Mouse (Mus musculus) layer of hippocampus, postnatal 14 days (tissue): ENCODE results near the gene Gm6993. TPM values are rescaled to one million over a fixed set of nuclear protein-coding genes. Genes with fewer than 3 reads are reported as not detected.

Experiments used
- DNase-seq, 2 experiments: peaks; one replicate each; pipeline ENCODE4 v3.0.0; 2021 to 2022; ENCODE audit warnings: low spot score in 2 of 2, mixed read lengths in 1 of 2
- total RNA-seq, 2 experiments: library from RNA; stranded (reverse); gene quantifications; 2 replicates each; pipeline ENCODE4 v1.2.3; 2021

The Gm6993 gene
- total RNA-seq, 2 experiments from 2014 or later: not detected

DNA sequence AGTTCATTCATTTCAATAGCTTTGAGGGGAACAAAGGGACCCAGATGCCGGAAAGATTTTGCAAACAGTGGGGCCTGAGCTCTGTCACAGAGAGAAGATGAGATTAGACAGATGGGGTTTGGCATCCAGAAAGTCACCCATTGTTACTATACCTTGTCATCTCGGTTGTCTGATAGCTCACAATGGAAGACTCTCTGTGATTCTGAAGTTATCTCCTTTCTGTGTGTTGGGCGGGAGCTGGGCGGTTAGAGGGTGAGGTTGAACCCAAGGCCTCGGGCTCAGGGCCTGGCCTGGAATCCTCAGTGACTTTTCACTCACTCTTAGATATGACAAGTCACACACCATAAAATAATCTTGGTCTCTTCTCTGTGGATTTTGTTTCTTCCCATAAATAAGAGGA lies 30.2 kb downstream of the Gm6993 start:
- no peak for DNase-seq

DNA sequence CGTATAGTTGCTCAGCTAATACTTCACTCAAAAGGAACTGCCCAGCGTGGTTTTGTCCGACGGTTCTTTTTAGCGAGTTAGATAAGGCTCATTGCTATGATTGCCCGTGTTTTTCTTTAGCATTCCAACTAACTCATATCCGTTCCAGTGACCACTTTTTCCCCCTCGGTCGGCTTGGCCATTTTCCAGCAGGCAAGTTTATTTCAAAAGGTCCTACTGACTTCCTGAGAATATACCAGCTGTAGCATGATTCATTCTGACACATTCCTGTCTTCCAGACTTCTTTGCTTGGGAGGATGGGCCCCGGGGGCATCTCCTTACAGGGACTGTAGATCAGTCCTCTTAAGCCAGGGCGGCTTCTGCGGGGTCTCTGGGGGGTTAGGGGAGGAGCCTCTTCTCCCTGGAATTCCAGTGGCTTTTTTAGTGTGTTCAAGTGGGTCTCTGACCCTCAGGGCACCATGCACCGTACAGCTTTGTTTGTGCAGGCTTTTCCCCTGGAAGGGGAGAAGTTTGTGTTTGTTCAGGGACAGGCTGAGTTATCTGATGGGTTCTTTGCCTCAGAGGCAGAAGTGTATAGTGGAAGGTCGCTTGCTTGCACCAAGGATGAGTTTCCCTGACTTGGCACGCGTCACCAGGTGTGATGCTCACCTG lies 30.9 kb downstream of the Gm6993 start:
- DNase-seq: no peak

GRCm38 (mm10) chr12:31272012-31272735 lies 31.6 kb downstream of the Gm6993 start:
- no peak for DNase-seq

DNA sequence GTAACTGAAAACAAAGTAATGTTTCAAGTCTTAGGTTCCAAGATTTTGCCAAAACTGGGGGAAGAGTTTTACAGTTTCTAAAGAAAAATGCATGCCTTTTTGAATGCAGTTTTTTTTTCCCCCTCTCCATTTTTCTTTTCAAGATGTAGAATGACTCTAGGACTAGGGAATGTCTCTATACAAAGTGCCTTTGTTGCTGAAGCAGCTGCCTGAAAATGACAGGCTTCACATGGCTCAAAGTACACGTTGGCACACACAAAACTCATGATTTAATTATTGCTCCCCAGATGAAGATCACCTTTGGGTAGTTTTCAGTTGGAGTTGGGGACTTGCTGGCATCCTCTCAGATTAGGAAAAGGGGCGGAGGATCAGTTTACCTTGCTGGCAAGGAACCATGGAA lies 32.3 kb downstream of the Gm6993 start:
- DNase-seq: no peak

DNA sequence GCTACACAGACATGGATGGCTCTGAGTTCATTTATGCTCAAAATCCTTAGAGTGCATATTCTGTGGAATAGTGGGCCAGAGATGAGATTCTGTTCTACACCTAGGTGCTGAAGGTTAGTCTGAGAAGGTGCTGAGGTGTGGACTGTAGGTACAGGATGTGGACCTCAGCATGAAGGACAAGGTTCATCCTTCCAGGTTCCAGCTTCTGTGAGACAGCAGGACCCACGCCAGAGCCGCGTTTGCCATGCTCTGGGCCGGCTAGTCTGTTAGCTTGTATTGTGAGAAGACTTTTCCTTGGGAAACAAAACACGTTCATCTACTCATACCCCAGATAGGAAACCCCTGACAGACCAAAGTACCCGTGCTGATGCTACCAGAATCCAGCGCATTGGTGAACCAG lies 33.1 kb downstream of the Gm6993 start:
- no peak for DNase-seq

GRCm38 (mm10) chr12:31275411-31275810 lies 34.8 kb downstream of the Gm6993 start:
- DNase-seq: no peak

GRCm38 (mm10) chr12:31278270-31278669 lies 37.7 kb downstream of the Gm6993 start:
- no peak for DNase-seq

DNA sequence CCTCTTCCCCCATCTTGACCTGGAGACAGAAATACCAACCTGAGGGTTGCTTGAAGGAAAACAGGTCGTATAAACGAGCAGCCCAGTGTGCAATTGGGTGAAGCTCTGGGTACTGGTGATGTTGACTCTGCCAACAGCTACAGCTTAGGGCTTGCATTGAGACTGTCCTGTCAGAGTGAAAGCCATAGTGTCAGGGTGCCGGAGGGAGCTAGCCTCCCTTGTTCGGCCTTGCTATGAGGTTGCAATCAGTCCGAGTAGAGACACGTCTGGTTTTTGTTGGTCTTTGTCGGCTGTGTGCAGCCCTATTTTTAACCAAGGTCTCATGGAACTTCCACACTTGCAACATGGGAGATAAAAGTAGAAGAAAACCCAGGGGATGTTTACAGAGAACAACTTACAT lies 39.7 kb downstream of the Gm6993 start:
- DNase-seq: no peak

- no peak for DNase-seq
These were observed 40.6 kb downstream of the Gm6993 start for GRCm38 (mm10) chr12:31281100-31281591.

DNA sequence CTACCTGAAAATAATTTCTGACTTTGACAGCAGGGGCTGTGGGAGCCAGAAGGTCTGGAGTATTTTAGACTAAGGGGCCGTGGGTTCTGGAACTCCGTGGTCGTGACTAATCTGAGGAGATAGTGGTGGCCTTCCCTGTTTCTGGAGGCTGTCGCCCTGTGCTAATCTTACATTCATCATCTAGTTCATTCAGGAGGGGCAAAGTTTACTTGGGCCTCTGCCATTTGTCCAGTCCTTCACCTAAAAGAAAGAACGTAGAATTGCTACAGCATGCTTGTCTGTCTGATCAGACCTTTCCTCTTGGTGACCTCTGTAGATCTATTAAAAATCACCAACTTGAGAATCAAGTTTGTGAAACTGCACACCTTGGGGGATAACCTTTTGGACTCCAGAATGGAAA lies 41.7 kb downstream of the Gm6993 start:
- no peak for DNase-seq

- no peak for DNase-seq
These were observed 42.6 kb downstream of the Gm6993 start for GRCm38 (mm10) chr12:31283131-31283530.

DNA sequence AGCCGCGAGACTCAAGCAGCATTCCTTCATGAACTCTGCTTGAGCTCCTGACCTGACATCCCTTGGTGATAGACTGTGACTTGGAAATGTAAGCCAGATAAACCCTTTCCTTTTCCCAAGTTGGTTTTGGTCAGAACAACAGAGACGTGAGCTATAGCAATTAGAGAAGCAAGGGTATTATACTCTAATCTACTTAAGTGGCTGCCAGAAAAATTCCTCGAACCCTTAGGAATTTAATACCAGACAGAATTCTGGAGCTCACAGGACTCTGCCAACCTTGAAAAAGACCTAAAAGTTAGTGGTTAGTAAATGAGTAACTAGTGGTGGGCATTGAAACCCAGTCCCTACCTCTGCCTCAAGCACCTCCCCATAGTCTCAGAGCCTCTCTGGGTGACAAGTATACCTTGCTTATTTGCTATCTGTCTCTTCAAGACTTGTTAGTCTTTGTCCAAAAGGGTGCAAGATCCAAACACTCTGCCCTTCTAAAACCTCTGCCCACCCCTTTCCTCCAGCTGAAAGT lies 43.1 kb downstream of the Gm6993 start:
- DNase-seq: no peak

DNA sequence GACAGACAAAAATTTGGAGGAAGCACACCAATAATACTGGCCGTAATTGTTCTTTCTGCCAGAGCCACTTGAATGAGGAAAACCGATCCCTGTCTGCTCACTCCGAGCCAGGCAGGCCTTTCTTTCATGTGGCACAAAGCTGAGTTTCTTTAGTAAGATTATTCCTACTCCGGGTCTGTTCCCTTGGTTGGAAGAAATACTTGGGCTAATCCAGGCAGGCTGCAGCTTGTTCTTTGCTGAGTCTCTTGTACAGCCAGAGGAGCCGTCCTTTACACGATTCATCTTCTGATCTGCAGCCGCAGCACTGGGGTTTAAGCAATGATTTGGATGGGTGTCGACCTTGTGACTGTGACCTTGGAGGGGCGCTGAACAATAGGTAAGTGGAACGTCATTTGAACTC lies 48.5 kb downstream of the Gm6993 start:
- DNase-seq: no peak

Other genes starting within 250 kb of the Gm6993 start
- under 1 TPM; 0.09 to 0.12 TPM for gene Fam110c, start 166.9 kb upstream of the Gm6993 start, total RNA-seq
- 10 to 100 TPM; 47.5 to 54.9 TPM for gene Lamb1, start 24.5 kb downstream of the Gm6993 start, total RNA-seq
- 100 to 1,000 TPM; 112 to 121 TPM for gene Dld, start 110.7 kb downstream of the Gm6993 start, total RNA-seq
- under 1 TPM; 0.38 to 0.81 TPM for gene Slc26a3, start 150.1 kb downstream of the Gm6993 start, total RNA-seq